Mouse (Mus musculus): ENCODE data around the gene Igfals. TPM values are rescaled to one million over a fixed set of nuclear protein-coding genes. Genes with fewer than 3 reads are reported as not detected.

Gene Igfals
- total and polyA plus RNA-seq, 2 experiments from 2014 or later: 0.53 to 1.7 TPM

DNA sequence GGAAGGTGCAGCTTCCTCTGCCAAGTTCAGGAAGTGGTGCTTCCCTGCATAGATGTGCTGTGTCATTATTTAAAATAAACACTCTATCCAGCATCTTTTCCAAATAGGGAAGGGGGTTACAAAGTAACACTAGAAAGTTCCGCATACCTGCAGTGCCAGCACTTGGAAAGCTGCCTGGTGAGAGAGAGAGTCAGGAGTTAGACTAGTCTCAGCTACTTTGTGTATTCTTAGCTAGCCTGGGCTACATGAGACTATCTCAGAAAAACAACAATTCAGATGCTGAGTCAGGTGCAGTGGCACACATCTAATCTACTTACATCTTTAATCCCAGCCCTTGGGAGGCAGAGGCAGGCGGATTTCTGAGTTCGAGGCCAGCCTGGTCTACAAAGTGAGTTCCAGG lies 4.0 kb upstream of the Igfals start:
- peaks cover 51% of the 10 kb centered on the region for H3K36me3 ChIP-seq (replicated peaks; ENCODE audit: control insufficient read depth, insufficient read depth, low read length)
- DNase-seq (ENCODE audit: low spot score) (no peak), ATAC-seq (ENCODE audit: insufficient read depth, low read depth) (no peak)

DNA sequence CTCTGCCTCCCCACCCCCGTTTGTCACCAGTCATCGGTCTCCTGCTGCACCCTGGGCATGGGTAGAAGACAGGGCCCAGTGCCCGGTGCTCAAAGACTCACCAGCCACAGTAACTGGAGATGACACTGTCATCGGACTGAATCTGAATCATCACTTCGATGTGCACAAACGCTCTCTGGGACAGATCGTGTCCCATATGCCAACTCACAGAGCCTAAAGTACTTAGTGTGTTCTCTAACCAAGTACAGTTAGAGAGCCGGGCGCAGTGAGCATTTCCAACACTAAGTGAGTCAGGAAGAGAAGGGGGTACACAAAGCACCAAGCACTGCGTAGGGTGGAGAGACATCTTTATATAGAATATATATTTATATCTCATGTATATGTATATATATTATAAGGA lies 2.1 kb downstream of the Igfals start:
- ATAC-seq (ENCODE audit: insufficient read depth, low read depth): no peak
- H3K9ac ChIP-seq (replicated peaks; ENCODE audit: low read depth, low read length): no peak overlapping the region
- H3K4me1 ChIP-seq (ENCODE audit: control insufficient read depth, insufficient read depth): no peaks in the 10 kb centered on the region
- no peak for DNase-seq (ENCODE audit: low spot score)
- no peaks in the 10 kb centered on the region for H3K9me3 ChIP-seq (replicated peaks; ENCODE audit: control insufficient read depth, low read length)
- H3K4me3 ChIP-seq (ENCODE audit: low read depth, low read length): no peak overlapping the region
- no peak overlapping the region for H3K4me2 ChIP-seq (ENCODE audit: low read depth, low read length)
- no peak overlapping the region for H3K27ac ChIP-seq (ENCODE audit: low read depth)
- peaks cover 10% of the 10 kb centered on the region for H3K36me3 ChIP-seq (replicated peaks; ENCODE audit: control insufficient read depth, insufficient read depth, low read length)
- H3K27me3 ChIP-seq (ENCODE audit: control insufficient read depth, insufficient read depth, low read length): no peaks in the 10 kb centered on the region
- 86% methylated on average over 10 of the region's 10 CpGs for WGBS
- TF ChIP-seq CTCF (IDR thresholded peaks at IDR 0.05; ENCODE audit: low read depth): no peak
- TF ChIP-seq EP300 (IDR thresholded peaks at IDR 0.05; ENCODE audit: low read depth): no peak

More for the DNA sequence above, 4.0 kb upstream of the Igfals start:
- H3K9ac ChIP-seq (replicated peaks; ENCODE audit: low read depth, low read length): no peak overlapping the region
- H3K27me3 ChIP-seq (ENCODE audit: control insufficient read depth, insufficient read depth, low read length): no peaks in the 10 kb centered on the region
- WGBS: 94% methylated on average over 3 of the region's 3 CpGs
- no peak for TF ChIP-seq EP300 (IDR thresholded peaks at IDR 0.05; ENCODE audit: low read depth)
- TF ChIP-seq CTCF (IDR thresholded peaks at IDR 0.05; ENCODE audit: low read depth): no peak
- no peak overlapping the region for H3K4me3 ChIP-seq (ENCODE audit: low read depth, low read length)
- no peaks in the 10 kb centered on the region for H3K4me1 ChIP-seq (ENCODE audit: control insufficient read depth, insufficient read depth)
- H3K27ac ChIP-seq (ENCODE audit: low read depth): no peak overlapping the region
- no peak overlapping the region for H3K4me2 ChIP-seq (ENCODE audit: low read depth, low read length)
- no peaks in the 10 kb centered on the region for H3K9me3 ChIP-seq (replicated peaks; ENCODE audit: control insufficient read depth, low read length)

DNA sequence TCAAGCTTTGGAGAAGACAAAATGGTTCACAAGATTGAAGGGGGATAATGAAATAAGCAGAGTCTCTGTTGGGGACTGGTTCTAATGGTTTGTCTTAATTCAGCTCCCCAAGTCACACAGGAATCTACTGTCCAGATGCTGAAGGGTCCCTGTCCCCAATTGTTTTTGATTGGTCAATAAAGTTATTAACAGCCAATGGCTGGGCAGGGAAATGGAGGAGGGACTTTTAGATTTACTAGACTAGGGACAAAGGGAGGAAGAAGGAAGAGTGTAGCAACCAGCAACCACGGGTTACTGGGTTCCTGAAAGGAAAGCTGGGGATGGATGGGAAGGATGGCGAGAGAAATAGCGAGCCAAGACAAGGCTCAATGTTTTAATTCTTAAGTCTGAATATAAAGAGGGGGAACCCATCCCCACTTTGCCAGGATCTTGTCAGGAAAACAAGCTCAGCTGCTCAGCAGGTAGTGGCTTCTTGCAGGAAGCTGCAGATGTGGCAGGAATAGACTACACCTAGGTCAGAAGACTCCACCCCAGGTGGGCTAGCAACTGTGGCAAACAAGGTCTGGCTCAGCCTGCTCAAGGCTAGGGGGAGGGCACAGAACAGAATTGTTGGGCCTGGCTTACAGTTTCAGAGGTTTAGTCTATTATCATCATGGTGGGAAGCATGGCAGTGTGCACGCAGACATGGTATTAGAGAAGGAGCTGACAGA lies 8.1 kb downstream of the Igfals start:
- Histone ChIP-seq H3K4me2 (ENCODE audit: low read depth, low read length) (no peak overlapping the region), H3K9me3 (replicated peaks; ENCODE audit: control insufficient read depth, low read length) (no peaks in the 10 kb centered on the region), H3K4me1 (ENCODE audit: control insufficient read depth, insufficient read depth) (no peaks in the 10 kb centered on the region), H3K36me3 (replicated peaks; ENCODE audit: control insufficient read depth, insufficient read depth, low read length) (no peaks in the 10 kb centered on the region), H3K9ac (replicated peaks; ENCODE audit: low read depth, low read length) (no peak overlapping the region), H3K27ac (ENCODE audit: low read depth) (no peak overlapping the region), H3K27me3 (ENCODE audit: control insufficient read depth, insufficient read depth, low read length) (no peaks in the 10 kb centered on the region), H3K4me3 (ENCODE audit: low read depth, low read length) (no peak overlapping the region)
- TF ChIP-seq EP300 (IDR thresholded peaks at IDR 0.05; ENCODE audit: low read depth) (no peak), CTCF (IDR thresholded peaks at IDR 0.05; ENCODE audit: low read depth) (no peak)
- WGBS: 34% methylated on average over 4 of the region's 4 CpGs
- ATAC-seq (ENCODE audit: insufficient read depth, low read depth): no peak
- no peak for DNase-seq (ENCODE audit: low spot score)

DNA sequence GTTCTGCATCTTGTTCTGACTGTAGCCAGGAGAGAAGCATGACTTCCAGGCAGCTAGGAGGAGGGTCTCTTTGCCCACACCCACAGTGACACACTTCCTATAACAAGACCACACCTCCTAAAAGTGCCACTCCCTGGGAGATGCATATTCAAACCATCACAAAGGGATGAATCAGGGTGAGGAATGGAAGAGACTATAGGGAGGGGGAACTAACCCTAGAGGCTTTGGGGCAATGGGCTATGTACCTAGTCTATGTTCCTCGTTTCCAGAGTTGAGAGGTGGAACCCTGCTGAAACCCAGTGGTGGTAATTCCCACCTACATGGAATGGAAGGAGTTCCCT lies 8.6 kb downstream of the Igfals start:
- Histone ChIP-seq H3K4me2 (ENCODE audit: low read depth, low read length) (no peak overlapping the region), H3K36me3 (replicated peaks; ENCODE audit: control insufficient read depth, insufficient read depth, low read length) (no peaks in the 10 kb centered on the region), H3K9ac (replicated peaks; ENCODE audit: low read depth, low read length) (no peak overlapping the region), H3K9me3 (replicated peaks; ENCODE audit: control insufficient read depth, low read length) (no peaks in the 10 kb centered on the region), H3K27ac (ENCODE audit: low read depth) (no peak overlapping the region), H3K4me1 (ENCODE audit: control insufficient read depth, insufficient read depth) (no peaks in the 10 kb centered on the region), H3K4me3 (ENCODE audit: low read depth, low read length) (no peak overlapping the region), H3K27me3 (ENCODE audit: control insufficient read depth, insufficient read depth, low read length) (no peaks in the 10 kb centered on the region)
- TF ChIP-seq CTCF (IDR thresholded peaks at IDR 0.05; ENCODE audit: low read depth) (no peak), EP300 (IDR thresholded peaks at IDR 0.05; ENCODE audit: low read depth) (no peak)
- DNase-seq (ENCODE audit: low spot score): no peak
- 21% methylated on average over 1 of the region's 1 CpGs for WGBS
- no peak for ATAC-seq (ENCODE audit: insufficient read depth, low read depth)

DNA sequence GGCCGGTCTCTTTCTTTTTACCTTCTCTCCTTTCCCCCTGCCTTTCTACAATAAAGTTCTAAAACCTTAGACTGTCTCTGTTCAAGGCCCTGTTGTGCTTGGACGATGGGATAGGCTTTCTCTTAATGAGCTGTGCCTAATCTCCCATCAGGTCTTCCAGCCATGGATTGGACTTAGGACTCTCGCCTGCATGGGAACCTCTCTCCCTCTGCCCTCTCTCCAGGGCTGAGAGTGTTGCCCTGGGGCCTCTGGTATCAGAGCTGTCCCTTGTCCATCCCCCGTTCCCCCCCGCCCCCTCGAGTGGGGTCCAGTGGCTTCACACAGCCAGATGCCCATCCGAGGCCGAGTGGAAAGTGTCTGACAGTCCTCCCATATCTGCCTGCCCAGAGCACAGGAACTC lies 9.2 kb downstream of the Igfals start:
- TF ChIP-seq CTCF (IDR thresholded peaks at IDR 0.05; ENCODE audit: low read depth): no peak
- no peak for TF ChIP-seq EP300 (IDR thresholded peaks at IDR 0.05; ENCODE audit: low read depth)
- Histone ChIP-seq H3K27ac (ENCODE audit: low read depth) (no peak overlapping the region), H3K4me3 (ENCODE audit: low read depth, low read length) (no peak overlapping the region), H3K9me3 (replicated peaks; ENCODE audit: control insufficient read depth, low read length) (no peaks in the 10 kb centered on the region), H3K27me3 (ENCODE audit: control insufficient read depth, insufficient read depth, low read length) (no peaks in the 10 kb centered on the region), H3K9ac (replicated peaks; ENCODE audit: low read depth, low read length) (no peak overlapping the region), H3K4me1 (ENCODE audit: control insufficient read depth, insufficient read depth) (no peaks in the 10 kb centered on the region), H3K36me3 (replicated peaks; ENCODE audit: control insufficient read depth, insufficient read depth, low read length) (no peaks in the 10 kb centered on the region), H3K4me2 (ENCODE audit: low read depth, low read length) (no peak overlapping the region)
- DNase-seq (ENCODE audit: low spot score) (no peak), ATAC-seq (ENCODE audit: insufficient read depth, low read depth) (no peak)
- WGBS: 60% methylated on average over 8 of the region's 8 CpGs
